Mouse (Mus musculus): ENCODE measurements at regions not wholly inside any gene's neighbourhood (a gene's known extent, or its start where the extent isn't known, plus 50 kb on each side); places are given as distances from the start of the nearest gene placed in this dataset.

DNA sequence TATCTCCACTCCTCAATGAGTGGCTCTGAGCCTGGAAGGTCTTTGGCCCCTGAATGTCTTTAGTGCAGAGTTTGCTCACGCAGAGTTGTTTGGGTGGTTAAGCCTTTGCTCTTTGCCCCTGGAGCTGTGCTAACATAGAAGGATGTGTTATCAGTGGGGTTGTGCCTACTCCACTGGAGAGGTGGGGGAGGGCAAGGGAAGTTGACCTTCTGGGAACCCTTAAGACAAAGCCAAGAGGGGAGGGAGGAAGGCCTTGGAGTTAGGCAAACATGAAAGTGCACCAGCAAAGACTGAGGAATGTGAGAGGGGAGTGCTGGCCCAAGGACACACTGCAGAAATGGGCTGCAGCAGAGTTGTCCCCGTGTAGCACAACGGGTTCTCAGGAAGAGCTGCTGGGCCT lies 96.3 kb upstream of the Shh start:
- DNase-seq (ENCODE audit: extremely low spot score), result peak; percentile 19

DNA sequence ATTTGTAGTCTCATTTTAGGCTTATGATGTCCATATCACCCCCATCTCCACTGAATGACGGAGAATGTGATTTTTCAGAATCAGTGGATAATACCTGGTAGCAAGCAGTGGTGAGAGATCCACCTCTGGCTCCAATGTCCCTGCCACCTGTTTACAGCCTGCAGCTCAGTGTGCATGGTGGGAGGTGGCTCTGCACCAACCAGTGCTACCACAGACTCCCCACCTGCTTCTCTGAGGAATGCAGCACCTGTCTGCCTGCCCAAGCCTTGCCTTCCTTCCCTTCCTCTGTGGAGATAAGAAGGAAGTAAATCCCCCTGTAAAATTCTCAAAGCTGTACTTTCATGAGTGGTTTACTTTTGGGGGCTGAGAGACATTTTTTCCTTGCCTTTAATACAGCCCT lies 95.9 kb upstream of the Shh start:
- DNase-seq (ENCODE audit: extremely low spot score), result no peak

GRCm38 (mm10) chr5:28553543-28553942 lies 86.5 kb upstream of the Shh start:
- DNase-seq (ENCODE audit: extremely low spot score), result no peak

GRCm38 (mm10) chr5:28530202-28530855 lies 63.3 kb upstream of the Shh start:
- no peak for DNase-seq (ENCODE audit: extremely low spot score)

DNA sequence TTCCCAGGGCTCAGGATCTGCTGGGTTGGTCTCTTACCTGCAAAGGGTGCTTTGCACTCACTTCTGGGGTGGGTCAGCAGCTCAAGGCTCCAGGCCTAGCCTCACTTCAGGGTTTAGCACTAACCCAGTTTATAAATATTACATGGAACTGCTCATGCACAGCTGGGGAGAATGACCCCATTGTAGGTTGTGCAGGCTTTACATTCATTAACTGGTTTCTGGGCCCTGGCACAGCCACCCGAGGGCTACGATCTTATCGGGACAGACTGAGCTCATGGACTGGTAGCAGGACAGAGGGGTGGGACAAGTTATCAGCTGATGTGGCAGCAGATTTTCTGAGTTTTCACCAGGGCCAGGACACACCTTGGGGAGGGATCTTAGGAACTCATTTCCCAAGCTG lies 59.4 kb upstream of the Shh start:
- no peak for DNase-seq (ENCODE audit: extremely low spot score)

DNA sequence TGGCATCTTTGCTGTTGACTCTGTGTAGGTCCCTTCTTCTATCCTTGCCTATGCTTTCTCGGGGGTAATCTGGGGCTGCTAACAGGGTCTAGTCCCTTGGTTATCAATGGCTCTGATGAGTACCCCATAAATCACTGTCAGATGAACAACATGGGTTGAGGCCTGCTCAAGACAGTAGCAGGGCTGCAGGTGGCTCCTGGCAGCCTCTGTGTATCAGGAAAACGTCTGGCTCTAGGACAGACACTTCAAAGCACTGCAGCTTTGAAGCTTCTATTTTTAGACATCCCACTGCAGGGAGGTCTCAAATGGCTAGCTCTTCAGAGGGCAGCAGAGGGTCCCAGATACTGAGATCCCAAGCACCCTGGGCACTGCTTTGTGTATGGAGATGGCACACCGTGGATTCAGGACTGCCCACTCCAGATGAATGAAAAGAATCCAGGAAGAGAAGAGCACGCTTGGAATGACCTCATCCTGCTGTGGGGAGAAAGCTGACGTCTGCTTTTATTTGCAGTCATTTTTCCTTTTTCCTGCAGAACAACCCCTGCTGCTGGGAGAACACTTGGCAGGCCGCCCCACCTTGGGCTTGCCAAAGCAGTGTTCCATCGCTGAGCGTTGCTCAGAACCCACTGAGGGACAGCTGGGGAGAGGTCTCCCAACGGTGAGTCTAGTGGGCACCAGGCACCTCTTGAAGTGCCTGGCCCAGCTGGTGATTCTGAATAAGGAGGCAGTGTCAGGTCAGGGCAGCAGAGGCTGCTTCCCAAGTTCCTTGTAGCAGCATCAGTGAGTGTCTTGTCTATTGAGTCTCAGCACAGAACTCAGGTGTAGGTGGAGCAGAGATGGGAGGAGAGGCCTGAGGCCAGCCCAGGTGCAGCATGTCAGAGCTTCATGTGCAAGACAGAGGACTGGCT lies 54.0 kb upstream of the Shh start:
- DNase-seq (ENCODE audit: extremely low spot score), result no peak

GRCm38 (mm10) chr5:28519059-28519543 lies 52.0 kb upstream of the Shh start:
- no peak for DNase-seq (ENCODE audit: extremely low spot score)
